Mouse (Mus musculus): ENCODE measurements around the gene Icam2. TPM values are rescaled to one million over a fixed set of nuclear protein-coding genes. Genes with fewer than 3 reads are reported as not detected.

Gene Icam2
- total and polyA plus RNA-seq, 2 experiments from 2014 or later = 66.6 to 72.9 TPM

DNA sequence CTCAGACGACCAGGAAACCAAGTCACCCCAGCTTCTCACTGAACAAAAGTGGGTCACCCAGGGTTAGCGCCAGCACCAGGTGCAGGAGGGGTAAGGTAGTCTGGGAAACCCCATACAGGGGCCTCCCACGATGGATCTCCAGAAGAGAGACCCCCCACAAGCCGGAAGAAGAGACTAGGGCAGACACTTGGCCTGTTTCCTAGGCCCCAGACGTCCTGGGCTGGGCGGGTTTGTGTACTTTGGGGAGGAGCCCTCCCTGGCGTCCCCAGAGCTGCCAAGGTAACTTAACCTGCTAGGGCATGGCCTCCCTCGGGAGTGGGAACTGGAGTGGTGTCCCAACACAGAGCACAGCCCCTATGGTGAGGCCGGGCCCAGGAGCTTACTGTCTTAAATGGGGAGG lies 13.3 kb downstream of the Icam2 start:
- no peaks in the 10 kb centered on the region for H3K9me3 ChIP-seq (replicated peaks; ENCODE audit: control insufficient read depth, low read length)
- 48% methylated on average over 9 of the region's 9 CpGs for WGBS
- peak overlapping the region; percentile 47; the same call in 1 of the 2 replicates for H3K27ac ChIP-seq (ENCODE audit: low read depth)
- H3K27me3 ChIP-seq (ENCODE audit: control insufficient read depth, insufficient read depth, low read length) = no peaks in the 10 kb centered on the region
- 0 out of 2 replicates have a peak, but pooled peaks cover 4% of the 10 kb centered on the region for H3K4me1 ChIP-seq (ENCODE audit: control insufficient read depth, insufficient read depth)
- H3K9ac ChIP-seq (replicated peaks; ENCODE audit: low read depth, low read length) = no peak overlapping the region
- H3K4me2 ChIP-seq (ENCODE audit: low read depth, low read length) = peak overlapping the region; percentile 21; the same call in 1 of the 2 replicates
- no peak overlapping the region for H3K4me3 ChIP-seq (ENCODE audit: low read depth, low read length)
- DNase-seq (ENCODE audit: low spot score) (no peak), ATAC-seq (ENCODE audit: insufficient read depth, low read depth) (no peak)
- H3K36me3 ChIP-seq (replicated peaks; ENCODE audit: control insufficient read depth, insufficient read depth, low read length) = peaks cover 9% of the 10 kb centered on the region; the same call in 1 of the 2 replicates
- TF ChIP-seq EP300 (IDR thresholded peaks at IDR 0.05; ENCODE audit: low read depth) (no peak), CTCF (IDR thresholded peaks at IDR 0.05; ENCODE audit: low read depth) (no peak)

DNA sequence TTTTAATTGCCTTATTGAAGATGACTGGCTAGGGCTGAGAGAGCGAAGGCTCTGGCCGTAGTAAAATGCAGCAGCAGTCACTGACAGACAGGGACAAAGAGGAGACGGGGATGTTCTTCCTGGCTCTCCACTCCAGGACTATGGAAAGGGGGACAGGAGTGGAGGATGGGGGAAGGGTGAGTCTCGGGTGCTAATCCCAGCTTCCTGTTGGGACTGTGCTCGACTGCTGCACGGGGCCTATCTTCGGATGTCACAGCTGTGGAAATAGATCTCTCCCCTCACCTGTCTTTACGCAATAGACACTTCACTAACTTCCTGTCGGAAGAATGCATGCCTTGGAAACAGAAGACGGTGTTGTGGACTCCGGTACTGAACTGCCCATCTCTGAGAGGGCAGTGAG lies 13.9 kb downstream of the Icam2 start:
- Histone ChIP-seq H3K4me2 (ENCODE audit: low read depth, low read length) (no peak overlapping the region; the same call in 1 of the 2 replicates), H3K9ac (replicated peaks; ENCODE audit: low read depth, low read length) (no peak overlapping the region), H3K27ac (ENCODE audit: low read depth) (peak overlapping the region; percentile 47; the same call in 1 of the 2 replicates), H3K4me3 (ENCODE audit: low read depth, low read length) (no peak overlapping the region), H3K4me1 (ENCODE audit: control insufficient read depth, insufficient read depth) (0 out of 2 replicates have a peak, but pooled peaks cover 4% of the 10 kb centered on the region), H3K36me3 (replicated peaks; ENCODE audit: control insufficient read depth, insufficient read depth, low read length) (peaks cover 9% of the 10 kb centered on the region; the same call in 1 of the 2 replicates), H3K9me3 (replicated peaks; ENCODE audit: control insufficient read depth, low read length) (no peaks in the 10 kb centered on the region), H3K27me3 (ENCODE audit: control insufficient read depth, insufficient read depth, low read length) (no peaks in the 10 kb centered on the region)
- peak; percentile 30; the same call in 1 of the 2 replicates for ATAC-seq (ENCODE audit: insufficient read depth, low read depth)
- 36% methylated on average over 11 of the region's 11 CpGs for WGBS
- TF ChIP-seq CTCF (IDR thresholded peaks at IDR 0.05; ENCODE audit: low read depth) (no peak), EP300 (IDR thresholded peaks at IDR 0.05; ENCODE audit: low read depth) (no peak)
- DNase-seq (ENCODE audit: low spot score) = no peak

DNA sequence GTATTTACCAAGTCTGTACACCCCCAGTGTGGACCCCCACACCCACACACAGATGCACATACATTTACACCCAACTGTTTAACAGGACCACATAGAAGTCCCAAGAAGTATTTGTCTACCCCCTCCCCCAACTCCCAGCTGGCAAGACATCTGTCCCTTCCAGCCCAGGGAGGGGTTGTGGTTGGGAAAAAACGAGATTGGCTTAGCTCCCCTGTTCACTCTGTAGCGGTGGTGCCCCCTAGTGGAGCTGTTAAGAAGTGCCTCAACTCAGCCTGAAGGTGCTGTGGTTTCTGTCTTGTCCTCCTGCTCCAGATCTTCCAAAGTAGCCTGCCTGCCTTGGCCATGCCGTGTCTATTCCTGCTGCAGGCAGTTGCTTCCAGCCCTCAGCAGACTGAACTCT lies 21.6 kb downstream of the Icam2 start:
- no peak overlapping the region for H3K4me3 ChIP-seq (ENCODE audit: low read depth, low read length)
- TF ChIP-seq CTCF (IDR thresholded peaks at IDR 0.05; ENCODE audit: low read depth) = peak; percentile 96
- no peak for TF ChIP-seq EP300 (IDR thresholded peaks at IDR 0.05; ENCODE audit: low read depth)
- H3K27me3 ChIP-seq (ENCODE audit: control insufficient read depth, insufficient read depth, low read length) = no peaks in the 10 kb centered on the region
- H3K9ac ChIP-seq (replicated peaks; ENCODE audit: low read depth, low read length) = no peak overlapping the region
- H3K36me3 ChIP-seq (replicated peaks; ENCODE audit: control insufficient read depth, insufficient read depth, low read length) = no peaks in the 10 kb centered on the region
- H3K4me2 ChIP-seq (ENCODE audit: low read depth, low read length) = no peak overlapping the region
- H3K9me3 ChIP-seq (replicated peaks; ENCODE audit: control insufficient read depth, low read length) = no peaks in the 10 kb centered on the region
- H3K4me1 ChIP-seq (ENCODE audit: control insufficient read depth, insufficient read depth) = peaks cover 17% of the 10 kb centered on the region; the same call in 1 of the 2 replicates
- WGBS = 7% methylated on average over 3 of the region's 3 CpGs
- ATAC-seq (ENCODE audit: insufficient read depth, low read depth) (peak; percentile 44; the same call in 1 of the 2 replicates), DNase-seq (ENCODE audit: low spot score) (peak; percentile 78)
- H3K27ac ChIP-seq (ENCODE audit: low read depth) = no peak overlapping the region

DNA sequence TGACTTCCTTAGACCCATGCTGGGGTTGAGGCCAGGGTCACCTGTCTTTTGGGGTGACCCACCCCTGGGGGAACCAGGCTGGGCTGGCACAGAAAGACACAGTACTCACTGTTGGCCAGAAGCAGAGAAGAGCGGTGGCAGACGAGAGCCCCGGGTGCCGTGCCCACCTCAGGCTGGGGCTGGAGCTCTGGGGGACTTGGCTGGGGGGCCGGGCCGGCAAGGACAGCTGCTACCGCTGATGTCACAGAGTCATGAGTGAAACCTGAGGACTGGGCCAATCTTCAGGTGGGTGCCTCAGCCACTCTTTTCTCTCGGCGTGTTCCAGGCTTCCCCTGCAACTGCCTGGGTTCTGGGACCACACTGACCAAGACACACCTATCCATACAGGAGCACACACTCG lies 22.5 kb downstream of the Icam2 start, which contains the start of gene Prr29:
Gene Prr29 (plus strand): TSS at position 107 of the 400 bp plus-strand sequence.
- H3K9me3 ChIP-seq (replicated peaks; ENCODE audit: control insufficient read depth, low read length) = no peaks in the 10 kb centered on the region
- H3K4me3 ChIP-seq (ENCODE audit: low read depth, low read length) = no peak within 1 kb of the TSS
- WGBS = 45% methylated on average over 10 of the region's 10 CpGs
- H3K36me3 ChIP-seq (replicated peaks; ENCODE audit: control insufficient read depth, insufficient read depth, low read length) = no peaks in the 10 kb centered on the region
- no peaks in the 10 kb centered on the region for H3K27me3 ChIP-seq (ENCODE audit: control insufficient read depth, insufficient read depth, low read length)
- H3K4me1 ChIP-seq (ENCODE audit: control insufficient read depth, insufficient read depth) = peaks cover 17% of the 10 kb centered on the region; the same call in 1 of the 2 replicates
- H3K27ac ChIP-seq (ENCODE audit: low read depth) = peak within 1 kb of the TSS; percentile 49; the same call in 1 of the 2 replicates
- ATAC-seq (ENCODE audit: insufficient read depth, low read depth) (0 out of 2 replicates have a peak, but pooled peaks have one; percentile 18), DNase-seq (ENCODE audit: low spot score) (no peak)
- H3K9ac ChIP-seq (replicated peaks; ENCODE audit: low read depth, low read length) = peak within 1 kb of the TSS; percentile 41; the same call in 1 of the 2 replicates
- TF ChIP-seq CTCF (IDR thresholded peaks at IDR 0.05; ENCODE audit: low read depth) (no peak), EP300 (IDR thresholded peaks at IDR 0.05; ENCODE audit: low read depth) (no peak)
- peak within 1 kb of the TSS; percentile 48 for H3K4me2 ChIP-seq (ENCODE audit: low read depth, low read length)

DNA sequence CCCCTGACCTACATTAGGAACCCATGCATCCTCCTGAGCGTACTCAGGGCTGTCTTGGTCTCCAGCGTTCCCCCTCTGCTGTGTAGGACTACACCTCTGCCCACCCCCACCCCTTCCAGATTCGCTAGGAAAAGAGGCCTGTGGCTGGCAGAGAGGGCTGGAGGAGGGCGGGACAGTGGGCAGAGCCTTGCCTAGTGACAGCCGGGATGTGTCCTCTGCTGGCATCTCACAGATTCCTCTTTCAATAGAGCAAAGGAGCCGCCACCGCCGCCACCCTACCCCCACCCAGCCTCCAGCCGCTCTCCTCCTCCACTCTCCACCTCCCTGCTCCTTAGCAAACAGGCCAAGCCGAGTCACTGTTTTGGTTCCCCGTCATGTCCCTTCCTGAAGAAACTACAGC lies 23.2 kb downstream of the Icam2 start:
- WGBS = 15% methylated on average over 11 of the region's 11 CpGs
- Histone ChIP-seq H3K27me3 (ENCODE audit: control insufficient read depth, insufficient read depth, low read length) (no peaks in the 10 kb centered on the region), H3K9me3 (replicated peaks; ENCODE audit: control insufficient read depth, low read length) (no peaks in the 10 kb centered on the region), H3K9ac (replicated peaks; ENCODE audit: low read depth, low read length) (peak overlapping the region; percentile 41; the same call in 1 of the 2 replicates), H3K36me3 (replicated peaks; ENCODE audit: control insufficient read depth, insufficient read depth, low read length) (no peaks in the 10 kb centered on the region), H3K27ac (ENCODE audit: low read depth) (peak overlapping the region; percentile 49; the same call in 1 of the 2 replicates), H3K4me3 (ENCODE audit: low read depth, low read length) (no peak overlapping the region), H3K4me1 (ENCODE audit: control insufficient read depth, insufficient read depth) (peaks cover 17% of the 10 kb centered on the region; the same call in 1 of the 2 replicates), H3K4me2 (ENCODE audit: low read depth, low read length) (peak overlapping the region; percentile 48)
- DNase-seq (ENCODE audit: low spot score) (no peak), ATAC-seq (ENCODE audit: insufficient read depth, low read depth) (peak; percentile 76)
- TF ChIP-seq EP300 (IDR thresholded peaks at IDR 0.05; ENCODE audit: low read depth) = no peak
- TF ChIP-seq CTCF (IDR thresholded peaks at IDR 0.05; ENCODE audit: low read depth) = no peak

Measured in heart, postnatal 0 days (tissue).